Mouse (Mus musculus): Measurements from ENCODE around the gene Elp4. TPM values are rescaled to one million over a fixed set of nuclear protein-coding genes. Genes with fewer than 3 reads are reported as not detected.

Elp4 gene
- total and polyA plus RNA-seq, 3 experiments, result 15.8 to 16.0 TPM; not detected in 1

DNA sequence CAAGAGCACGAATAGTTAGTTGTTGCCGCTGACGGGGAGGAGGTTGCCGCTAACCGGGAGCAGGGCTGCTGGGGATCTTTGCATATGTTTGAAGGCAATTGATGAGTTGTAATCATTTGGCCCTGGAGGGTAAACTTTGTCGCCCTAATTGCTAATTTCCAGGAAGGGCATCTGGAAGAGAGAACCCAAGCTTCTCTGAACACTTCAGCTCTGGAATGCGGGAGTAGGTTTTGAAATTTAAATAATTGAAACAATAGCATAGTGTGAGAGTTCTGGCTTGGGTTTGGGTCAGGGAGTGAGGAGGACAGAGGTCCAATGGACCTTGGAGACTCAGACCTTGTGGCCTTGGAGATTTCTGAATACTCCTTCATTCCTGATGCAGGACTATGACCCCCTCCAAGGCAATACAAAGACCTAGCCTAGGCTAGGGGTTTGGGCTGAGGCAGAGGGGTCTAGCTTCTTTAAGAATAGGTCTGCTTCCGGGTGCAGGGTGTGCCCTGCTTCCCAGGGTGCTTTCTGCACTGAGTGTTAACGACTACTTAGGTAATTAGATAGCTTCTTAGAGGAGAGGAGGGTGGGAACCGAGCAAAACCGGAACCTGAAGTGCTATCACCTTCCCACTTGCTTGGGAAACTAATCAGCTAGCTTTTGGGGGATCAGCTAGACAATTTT lies 226.8 kb downstream of the Elp4 start (continued):
- TF ChIP-seq NRF1 (IDR thresholded peaks at IDR 0.05; ENCODE audit: insufficient read depth, low read depth, low read length, poor library complexity, severe bottlenecking), result no peak

- TF ChIP-seq MAFK (IDR thresholded peaks at IDR 0.05; ENCODE audit: borderline replicate concordance, low read depth, low read length), result no peak
- TF ChIP-seq SIN3A (IDR thresholded peaks at IDR 0.05; ENCODE audit: low read length), result peak; percentile 29; the same call in 1 of the 2 replicates
- no peak for TF ChIP-seq ETS1 (IDR thresholded peaks at IDR 0.05; ENCODE audit: low read depth, low read length)
- TF ChIP-seq MYC (IDR thresholded peaks at IDR 0.05; ENCODE audit: low read depth, low read length), result 0 out of 2 replicates have a peak, but pooled peaks have one; percentile 0
- TF ChIP-seq MEF2A (IDR thresholded peaks at IDR 0.05; ENCODE audit: extremely low read depth, insufficient replicate concordance, low read depth, low read length, poor library complexity, severe bottlenecking), result no peak
- peak; percentile 59 for TF ChIP-seq ZNF384 (IDR thresholded peaks at IDR 0.05; ENCODE audit: low read depth, low read length)
- TF ChIP-seq KAT2A (conservative IDR thresholded peaks at IDR 0.05; ENCODE audit: low read depth, low read length), result no peak
- TF ChIP-seq GATA1 (IDR thresholded peaks at IDR 0.05; ENCODE audit: low read depth, low read length), result 0 out of 2 replicates have a peak, but pooled peaks have one; percentile 35
- no peak for TF ChIP-seq NRF1 (IDR thresholded peaks at IDR 0.05; ENCODE audit: insufficient read depth, low read depth, low read length, poor library complexity, severe bottlenecking)
- no peak for TF ChIP-seq MAX (IDR thresholded peaks at IDR 0.05; ENCODE audit: low read length)
- no peak for TF ChIP-seq RAD21 (IDR thresholded peaks at IDR 0.05; ENCODE audit: low read depth, low read length)
- TF ChIP-seq SMC3 (IDR thresholded peaks at IDR 0.05; ENCODE audit: low read depth, low read length), result no peak
- no peak for TF ChIP-seq POLR2AphosphoS2 (IDR thresholded peaks at IDR 0.05; ENCODE audit: low read length)
- TF ChIP-seq TCF12 (IDR thresholded peaks at IDR 0.05; ENCODE audit: low read depth, low read length), result 0 out of 2 replicates have a peak, but pooled peaks have one; percentile 49
- TF ChIP-seq TBP (IDR thresholded peaks at IDR 0.05; ENCODE audit: low read depth, low read length), result peak; percentile 53; the same call in 1 of the 2 replicates
- no peak for TF ChIP-seq MYB (IDR thresholded peaks at IDR 0.05; ENCODE audit: low read depth, low read length)
- TF ChIP-seq HCFC1 (IDR thresholded peaks at IDR 0.05; ENCODE audit: low read depth, low read length), result peak; percentile 32; the same call in 1 of the 2 replicates
- TF ChIP-seq CHD1 (IDR thresholded peaks at IDR 0.05; ENCODE audit: low read depth, low read length), result 0 out of 2 replicates have a peak, but pooled peaks have one; percentile 47
- TF ChIP-seq JUND (IDR thresholded peaks at IDR 0.05; ENCODE audit: low read depth, low read length), result peak; percentile 93
- no peak for TF ChIP-seq BHLHE40 (IDR thresholded peaks at IDR 0.05; ENCODE audit: borderline replicate concordance, low read depth, low read length)
- no peak for TF ChIP-seq UBTF (IDR thresholded peaks at IDR 0.05; ENCODE audit: borderline replicate concordance, insufficient read depth, low read depth, low read length)
- TF ChIP-seq GABPA (IDR thresholded peaks at IDR 0.05; ENCODE audit: low read depth, low read length), result no peak
- TF ChIP-seq ZKSCAN1 (IDR thresholded peaks at IDR 0.05; ENCODE audit: low read depth, low read length), result no peak
- H3K79me2 ChIP-seq (ENCODE audit: control insufficient read depth, insufficient read depth, low read length, poor library complexity), result peaks cover 12% of the 10 kb centered on the region
- H3K9me3 ChIP-seq (replicated peaks; ENCODE audit: insufficient read depth, low read length), result no peaks in the 10 kb centered on the region
- peak overlapping the region; percentile 98 for H3K27ac ChIP-seq (ENCODE audit: control insufficient read depth, low read depth, low read length)
- no peaks in the 10 kb centered on the region for H3K27me3 ChIP-seq (ENCODE audit: control insufficient read depth in 1 of 2, insufficient read depth in 2 of 2, low read length in 2 of 2)
- H3K36me3 ChIP-seq (ENCODE audit: control insufficient read depth in 1 of 2, insufficient read depth in 2 of 2, low read length in 2 of 2), result peaks cover 0 to 12% of the 10 kb centered on the region in 2 experiments; a peak in 2 of 4 replicates
- peak overlapping the region; percentile 76 to 78 for H3K4me3 ChIP-seq (ENCODE audit: control insufficient read depth in 1 of 2, insufficient read depth in 1 of 2, low read depth in 2 of 2, low read length in 2 of 2)
- peaks cover 0 to 10% of the 10 kb centered on the region in 2 experiments; a peak in 3 of 4 replicates for H3K4me1 ChIP-seq (ENCODE audit: control insufficient read depth in 1 of 2, insufficient read depth in 2 of 2, low read length in 2 of 2)
- DNase-seq (ENCODE audit: low read depth, low spot score), result peak; percentile 73
- H3K9ac ChIP-seq (ENCODE audit: control insufficient read depth, low read depth, low read length, poor library complexity, severe bottlenecking), result peak overlapping the region; percentile 92
Observed at GRCm38 (mm10) chr2:105676909-105677433, 227.4 kb downstream of the Elp4 start.

Measured in MEL (cell line).